ENCODE assay signal across 19 mouse cellular contexts in genomic region chr11:53108798-53109197, GRCm38 (mm10).
"Had no signal": no experiment of that assay in that cellular context is flagged by ENCODE, and none has a peak within 500 bp of the region (broad histone marks: within the 10 kb centered on the region; RNA-seq: fewer than 3 reads in every experiment).

No protein-coding gene starts in this region.

- H3K4me1 ChIP-seq: stomach, embryonic 15.5 days had no signal

- ATAC-seq: midbrain, embryonic 16.5 days had no signal

- H3K27ac ChIP-seq: neural tube, embryonic 13.5 days; neural tube, embryonic 15.5 days; stomach, embryonic 15.5 days; stomach, postnatal 0 days had no signal

- H3K4me3 ChIP-seq: megakaryocyte, embryonic 14.5 days; myocyte; neural tube, embryonic 13.5 days; neural tube, embryonic 15.5 days; stomach, embryonic 15.5 days had no signal

- H3K27me3 ChIP-seq: neural tube, embryonic 13.5 days; neural tube, embryonic 15.5 days; stomach, embryonic 15.5 days had no signal

- H3K9me3 ChIP-seq: megakaryocyte, embryonic 14.5 days; neural tube, embryonic 13.5 days; neural tube, embryonic 15.5 days; stomach, embryonic 15.5 days had no signal

- H3K36me3 ChIP-seq: neural tube, embryonic 13.5 days; neural tube, embryonic 15.5 days; stomach, embryonic 15.5 days had no signal

- H3K9ac ChIP-seq: lung, embryonic 14.5 days; neural tube, embryonic 13.5 days; neural tube, embryonic 15.5 days; stomach, embryonic 15.5 days had no signal

- DNase-seq: lung, embryonic 14.5 days; lung, postnatal 10 days; lung, postnatal 4 days; midbrain, embryonic 14.5 days; retina, postnatal 1 day; right cerebral cortex, adult 18-20 months; right cerebral cortex, postnatal 25 days; right cerebral cortex, postnatal 4 days; thymus, adult 2 months; thymus, postnatal 25 days; thymus, postnatal 4 days had no signal

- H3K4me2 ChIP-seq: lung, embryonic 14.5 days; midbrain, embryonic 11.5 days; neural tube, embryonic 13.5 days; neural tube, embryonic 15.5 days; stomach, embryonic 15.5 days had no signal
